Mouse (Mus musculus): ENCODE measurements around the gene Cdpf1. TPM values are rescaled to one million over a fixed set of nuclear protein-coding genes. Genes with fewer than 3 reads are reported as not detected.

Cdpf1 gene
- polyA plus RNA-seq, 1 experiment from 2014 or later = 20.7 TPM

DNA sequence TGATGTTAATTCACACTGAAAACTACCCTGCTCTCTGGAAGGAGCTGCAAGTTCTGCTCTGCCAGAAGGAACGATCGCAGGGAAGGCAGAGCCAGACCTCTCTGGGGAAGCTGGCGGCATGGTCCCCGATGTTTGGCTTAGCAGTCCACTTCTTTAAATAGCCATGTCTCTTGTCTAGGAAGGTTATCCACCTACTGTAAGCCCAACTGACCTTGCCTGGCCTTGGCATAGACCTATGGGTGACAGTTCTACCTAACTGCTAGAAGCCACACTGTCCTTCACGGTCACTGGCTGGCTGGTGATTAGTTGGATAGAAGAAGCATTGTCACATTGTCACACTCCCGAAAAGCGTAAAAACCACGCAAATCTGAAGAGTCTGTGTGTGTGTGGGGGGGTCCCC, 12.8 kb downstream of the Cdpf1 start:
- no peak overlapping the region for H3K27ac ChIP-seq (ENCODE audit: low read depth, low read length)
- H3K9me3 ChIP-seq (ENCODE audit: control insufficient read depth, low read length) = no peaks in the 10 kb centered on the region
- DNase-seq (ENCODE audit: low spot score) = no peak
- no peaks in the 10 kb centered on the region for H3K36me3 ChIP-seq (ENCODE audit: control insufficient read depth, insufficient read depth, low read length)
- H3K4me3 ChIP-seq (ENCODE audit: low read depth, low read length) = no peak overlapping the region
- H3K4me2 ChIP-seq (ENCODE audit: low read depth, low read length, severe bottlenecking) = no peak overlapping the region
- WGBS = 94% methylated on average over 8 of the region's 8 CpGs
- no peak overlapping the region for H3K9ac ChIP-seq (ENCODE audit: low read length)
- H3K27me3 ChIP-seq (ENCODE audit: control insufficient read depth, insufficient read depth, low read length) = no peaks in the 10 kb centered on the region
- H3K4me1 ChIP-seq (replicated peaks; ENCODE audit: control insufficient read depth, insufficient read depth, low read length) = no peaks in the 10 kb centered on the region
- ATAC-seq (replicated peaks; ENCODE audit: low FRiP score) = no peak

DNA sequence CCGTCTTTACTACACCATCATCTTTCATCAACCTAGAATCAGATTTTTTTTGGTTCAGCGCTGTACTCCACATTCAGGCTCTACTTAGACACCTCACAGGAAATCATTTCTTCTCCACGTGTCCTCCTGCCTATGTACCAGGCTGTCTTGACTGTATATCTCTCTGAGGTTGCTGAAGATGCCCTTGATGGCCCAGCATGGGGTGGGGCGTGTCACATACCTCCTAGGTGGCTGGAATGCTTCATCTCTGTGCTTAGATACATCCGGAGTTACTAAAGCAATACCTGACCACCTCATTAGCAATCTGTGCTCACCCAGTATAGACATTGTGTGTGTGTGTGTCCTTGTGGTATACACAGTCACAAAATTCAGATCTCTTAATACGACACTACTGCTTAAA, 16.0 kb downstream of the Cdpf1 start:
- no peak for ATAC-seq (replicated peaks; ENCODE audit: low FRiP score)
- 83% methylated on average over 6 of the region's 6 CpGs for WGBS
- no peaks in the 10 kb centered on the region for H3K9me3 ChIP-seq (ENCODE audit: control insufficient read depth, low read length)

DNA sequence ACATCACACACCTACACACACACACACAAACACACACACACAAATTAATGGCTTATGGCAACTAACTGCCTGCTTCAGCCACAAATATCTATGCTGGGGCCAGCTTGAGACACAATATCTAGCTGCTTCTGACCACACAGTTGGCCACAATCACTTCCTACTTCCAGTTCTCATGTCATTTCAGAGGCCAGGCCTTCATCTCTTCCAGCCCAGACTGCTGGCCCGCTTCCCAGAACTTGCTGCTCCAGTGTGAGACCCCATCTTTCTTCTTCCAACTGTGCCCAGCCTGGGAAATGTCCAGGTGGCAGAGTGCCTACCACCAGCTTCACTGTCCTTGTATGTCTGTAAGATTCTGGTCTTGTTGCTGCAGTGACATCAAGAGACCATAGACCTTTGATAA, 18.7 kb downstream of the Cdpf1 start:
- DNase-seq (ENCODE audit: low spot score) (no peak), ATAC-seq (replicated peaks; ENCODE audit: low FRiP score) (no peak)
- Histone ChIP-seq H3K36me3 (ENCODE audit: control insufficient read depth, insufficient read depth, low read length) (no peaks in the 10 kb centered on the region), H3K27ac (ENCODE audit: low read depth, low read length) (no peak overlapping the region), H3K4me3 (ENCODE audit: low read depth, low read length) (no peak overlapping the region), H3K27me3 (ENCODE audit: control insufficient read depth, insufficient read depth, low read length) (no peaks in the 10 kb centered on the region), H3K4me1 (replicated peaks; ENCODE audit: control insufficient read depth, insufficient read depth, low read length) (no peaks in the 10 kb centered on the region), H3K4me2 (ENCODE audit: low read depth, low read length, severe bottlenecking) (no peak overlapping the region), H3K9ac (ENCODE audit: low read length) (no peak overlapping the region), H3K9me3 (ENCODE audit: control insufficient read depth, low read length) (no peaks in the 10 kb centered on the region)
- 84% methylated on average over 1 of the region's 1 CpGs for WGBS

More for the DNA sequence above, 16.0 kb downstream of the Cdpf1 start:
- Histone ChIP-seq H3K27me3 (ENCODE audit: control insufficient read depth, insufficient read depth, low read length) (no peaks in the 10 kb centered on the region), H3K9ac (ENCODE audit: low read length) (no peak overlapping the region), H3K4me1 (replicated peaks; ENCODE audit: control insufficient read depth, insufficient read depth, low read length) (no peaks in the 10 kb centered on the region), H3K4me2 (ENCODE audit: low read depth, low read length, severe bottlenecking) (no peak overlapping the region), H3K36me3 (ENCODE audit: control insufficient read depth, insufficient read depth, low read length) (no peaks in the 10 kb centered on the region), H3K27ac (ENCODE audit: low read depth, low read length) (no peak overlapping the region), H3K4me3 (ENCODE audit: low read depth, low read length) (no peak overlapping the region)
- DNase-seq (ENCODE audit: low spot score) = no peak

DNA sequence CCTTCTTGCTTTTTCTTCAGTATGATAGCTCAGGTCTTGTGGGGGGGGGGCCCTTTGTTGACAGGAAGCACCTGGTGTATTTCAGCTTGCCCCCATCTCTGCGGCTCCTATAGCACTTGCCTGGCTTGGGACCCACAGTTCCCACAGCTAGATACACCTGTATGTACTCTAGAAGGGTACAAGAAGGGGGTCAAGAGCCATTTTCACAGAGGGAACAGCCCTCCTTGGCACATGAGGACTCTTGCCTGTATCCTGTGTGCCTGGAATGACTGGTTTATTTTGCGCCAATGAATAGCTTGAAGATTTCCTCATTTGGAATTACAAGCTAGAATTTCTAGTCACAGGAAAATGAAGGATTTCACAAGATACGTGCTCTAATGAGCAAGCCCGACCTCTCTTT, 20.0 kb downstream of the Cdpf1 start:
- no peak overlapping the region for H3K27ac ChIP-seq (ENCODE audit: low read depth, low read length)
- H3K9ac ChIP-seq (ENCODE audit: low read length) = no peak overlapping the region
- no peak overlapping the region for H3K4me2 ChIP-seq (ENCODE audit: low read depth, low read length, severe bottlenecking)
- H3K9me3 ChIP-seq (ENCODE audit: control insufficient read depth, low read length) = no peaks in the 10 kb centered on the region
- no peaks in the 10 kb centered on the region for H3K36me3 ChIP-seq (ENCODE audit: control insufficient read depth, insufficient read depth, low read length)
- no peak for ATAC-seq (replicated peaks; ENCODE audit: low FRiP score)
- H3K4me1 ChIP-seq (replicated peaks; ENCODE audit: control insufficient read depth, insufficient read depth, low read length) = no peaks in the 10 kb centered on the region
- H3K4me3 ChIP-seq (ENCODE audit: low read depth, low read length) = no peak overlapping the region
- no peak for DNase-seq (ENCODE audit: low spot score)
- WGBS = 83% methylated on average over 4 of the region's 4 CpGs
- H3K27me3 ChIP-seq (ENCODE audit: control insufficient read depth, insufficient read depth, low read length) = no peaks in the 10 kb centered on the region

DNA sequence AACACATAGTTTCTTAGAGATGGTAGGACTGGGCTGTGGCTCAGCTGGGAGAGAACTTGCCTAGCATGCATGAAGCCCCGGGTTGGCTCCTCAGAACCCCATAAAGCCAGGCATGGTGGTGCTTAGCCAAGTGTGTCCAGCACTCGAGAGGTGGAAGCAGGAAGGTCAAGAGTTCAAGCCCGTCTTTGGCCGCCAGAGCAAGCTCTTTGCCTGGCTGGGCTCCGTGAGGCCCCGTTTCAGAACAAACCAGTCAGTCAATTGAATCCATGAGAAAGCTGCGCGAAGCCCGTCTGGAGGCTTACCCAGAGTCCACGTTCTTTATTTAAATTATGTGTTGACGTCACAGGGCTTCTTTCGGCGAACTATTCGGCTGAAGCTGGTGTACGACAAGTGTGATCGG, 22.9 kb downstream of the Cdpf1 start:
- H3K27me3 ChIP-seq (ENCODE audit: control insufficient read depth, insufficient read depth, low read length) = no peaks in the 10 kb centered on the region
- ATAC-seq (replicated peaks; ENCODE audit: low FRiP score) = no peak
- H3K36me3 ChIP-seq (ENCODE audit: control insufficient read depth, insufficient read depth, low read length) = no peaks in the 10 kb centered on the region
- 79% methylated on average over 16 of the region's 16 CpGs for WGBS
- no peak overlapping the region for H3K4me3 ChIP-seq (ENCODE audit: low read depth, low read length)
- H3K9me3 ChIP-seq (ENCODE audit: control insufficient read depth, low read length) = no peaks in the 10 kb centered on the region
- H3K27ac ChIP-seq (ENCODE audit: low read depth, low read length) = no peak overlapping the region
- no peak for DNase-seq (ENCODE audit: low spot score)
- H3K4me1 ChIP-seq (replicated peaks; ENCODE audit: control insufficient read depth, insufficient read depth, low read length) = no peaks in the 10 kb centered on the region
- no peak overlapping the region for H3K4me2 ChIP-seq (ENCODE audit: low read depth, low read length, severe bottlenecking)
- no peak overlapping the region for H3K9ac ChIP-seq (ENCODE audit: low read length)

DNA sequence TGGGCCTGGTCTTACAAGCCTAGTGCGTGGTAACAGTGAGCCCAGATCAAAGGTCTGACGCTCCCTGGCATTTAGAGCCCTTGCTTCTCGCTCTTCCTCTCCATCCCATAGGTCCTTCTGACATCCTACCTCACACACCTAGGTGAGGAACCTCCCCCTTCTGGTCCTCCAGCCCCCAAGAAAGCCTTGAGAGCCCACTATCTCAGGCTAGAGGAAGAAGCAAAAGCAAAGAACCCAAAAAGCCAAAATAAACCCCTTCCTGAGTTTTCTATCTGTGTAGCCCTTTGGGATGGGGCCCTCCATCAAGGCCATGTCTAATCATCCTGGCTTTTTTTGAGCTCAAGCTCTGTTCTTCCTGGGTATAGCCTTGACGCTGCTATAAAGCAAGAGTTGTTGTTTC, 23.4 kb downstream of the Cdpf1 start:
- Histone ChIP-seq H3K9me3 (ENCODE audit: control insufficient read depth, low read length) (no peaks in the 10 kb centered on the region), H3K27ac (ENCODE audit: low read depth, low read length) (no peak overlapping the region), H3K4me2 (ENCODE audit: low read depth, low read length, severe bottlenecking) (no peak overlapping the region), H3K9ac (ENCODE audit: low read length) (no peak overlapping the region), H3K36me3 (ENCODE audit: control insufficient read depth, insufficient read depth, low read length) (no peaks in the 10 kb centered on the region), H3K4me1 (replicated peaks; ENCODE audit: control insufficient read depth, insufficient read depth, low read length) (no peaks in the 10 kb centered on the region), H3K4me3 (ENCODE audit: low read depth, low read length) (no peak overlapping the region), H3K27me3 (ENCODE audit: control insufficient read depth, insufficient read depth, low read length) (no peaks in the 10 kb centered on the region)
- ATAC-seq (replicated peaks; ENCODE audit: low FRiP score) = no peak
- WGBS = 88% methylated on average over 4 of the region's 4 CpGs
- no peak for DNase-seq (ENCODE audit: low spot score)

DNA sequence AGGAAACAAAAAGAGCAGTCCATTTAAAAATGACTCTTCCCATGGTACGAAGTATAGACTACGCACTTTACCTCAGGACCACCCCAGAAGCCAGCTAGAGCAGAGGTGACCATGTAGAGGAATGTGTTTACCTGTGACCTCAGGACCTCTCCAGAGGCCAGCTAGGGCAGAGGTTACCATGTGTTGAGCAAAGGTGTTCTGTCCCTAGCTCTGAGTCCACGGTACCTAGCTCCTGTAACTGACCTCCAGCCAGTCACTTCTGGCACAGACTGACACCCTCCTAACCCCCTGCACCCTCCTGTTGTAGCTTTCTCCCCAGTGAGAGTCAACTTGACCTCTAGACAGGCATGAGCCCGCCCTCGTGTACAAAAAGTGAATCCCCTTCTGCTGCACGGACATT, 24.0 kb downstream of the Cdpf1 start:
- DNase-seq (ENCODE audit: low spot score) (no peak), ATAC-seq (replicated peaks; ENCODE audit: low FRiP score) (no peak)
- Histone ChIP-seq H3K36me3 (ENCODE audit: control insufficient read depth, insufficient read depth, low read length) (no peaks in the 10 kb centered on the region), H3K4me3 (ENCODE audit: low read depth, low read length) (no peak overlapping the region), H3K9me3 (ENCODE audit: control insufficient read depth, low read length) (no peaks in the 10 kb centered on the region), H3K27me3 (ENCODE audit: control insufficient read depth, insufficient read depth, low read length) (no peaks in the 10 kb centered on the region), H3K9ac (ENCODE audit: low read length) (no peak overlapping the region), H3K4me2 (ENCODE audit: low read depth, low read length, severe bottlenecking) (no peak overlapping the region), H3K27ac (ENCODE audit: low read depth, low read length) (no peak overlapping the region), H3K4me1 (replicated peaks; ENCODE audit: control insufficient read depth, insufficient read depth, low read length) (no peaks in the 10 kb centered on the region)
- WGBS = 93% methylated on average over 6 of the region's 6 CpGs

DNA sequence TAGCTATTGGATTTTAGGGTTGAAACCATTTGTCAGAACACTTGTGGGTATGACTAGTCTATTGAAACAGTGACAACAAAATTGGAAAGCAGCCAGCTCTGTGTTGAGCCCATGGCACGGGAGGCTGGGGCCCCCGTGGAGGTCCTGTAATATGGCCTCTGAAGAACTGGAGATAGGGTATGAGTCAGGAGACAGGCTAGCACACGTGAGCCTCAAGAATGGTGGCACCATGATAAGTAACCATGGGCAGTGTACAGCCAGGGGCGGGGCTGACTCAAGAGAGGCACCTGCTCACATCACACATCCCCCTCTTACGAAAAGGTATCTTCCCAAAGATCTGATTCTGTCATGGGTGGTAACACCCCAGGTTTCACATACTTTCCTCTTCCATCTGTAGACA, 24.8 kb downstream of the Cdpf1 start:
- 84% methylated on average over 5 of the region's 5 CpGs for WGBS
- H3K9ac ChIP-seq (ENCODE audit: low read length) = no peak overlapping the region
- DNase-seq (ENCODE audit: low spot score) (no peak), ATAC-seq (replicated peaks; ENCODE audit: low FRiP score) (no peak)
- H3K27me3 ChIP-seq (ENCODE audit: control insufficient read depth, insufficient read depth, low read length) = no peaks in the 10 kb centered on the region
- no peaks in the 10 kb centered on the region for H3K36me3 ChIP-seq (ENCODE audit: control insufficient read depth, insufficient read depth, low read length)
- H3K4me2 ChIP-seq (ENCODE audit: low read depth, low read length, severe bottlenecking) = no peak overlapping the region
- no peaks in the 10 kb centered on the region for H3K4me1 ChIP-seq (replicated peaks; ENCODE audit: control insufficient read depth, insufficient read depth, low read length)
- H3K27ac ChIP-seq (ENCODE audit: low read depth, low read length) = no peak overlapping the region
- H3K9me3 ChIP-seq (ENCODE audit: control insufficient read depth, low read length) = no peaks in the 10 kb centered on the region
- no peak overlapping the region for H3K4me3 ChIP-seq (ENCODE audit: low read depth, low read length)

DNA sequence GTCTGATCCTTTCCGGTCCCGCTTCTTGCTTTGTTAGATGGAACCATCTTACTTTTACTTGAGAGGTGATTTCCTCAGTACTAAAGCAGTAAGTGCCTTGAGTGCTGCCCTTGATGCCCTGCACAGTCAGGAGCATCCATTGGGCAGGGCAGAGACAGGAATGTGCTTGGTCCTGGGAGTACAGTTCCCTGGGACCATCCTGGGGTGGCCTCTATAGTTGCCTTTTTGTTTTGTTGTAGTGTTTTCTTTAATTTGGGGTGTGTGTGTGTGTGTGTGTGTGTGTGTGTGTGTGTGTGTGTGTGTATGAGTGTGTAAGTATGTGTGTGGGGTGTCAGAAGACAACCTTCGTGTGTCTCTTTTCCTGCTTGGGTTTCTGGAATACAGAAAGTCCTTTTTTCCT, 27.2 kb downstream of the Cdpf1 start:
- 92% methylated on average over 3 of the region's 3 CpGs for WGBS
- no peak overlapping the region for H3K4me3 ChIP-seq (ENCODE audit: low read depth, low read length)
- no peaks in the 10 kb centered on the region for H3K27me3 ChIP-seq (ENCODE audit: control insufficient read depth, insufficient read depth, low read length)
- no peaks in the 10 kb centered on the region for H3K36me3 ChIP-seq (ENCODE audit: control insufficient read depth, insufficient read depth, low read length)
- no peak overlapping the region for H3K27ac ChIP-seq (ENCODE audit: low read depth, low read length)
- no peak overlapping the region for H3K4me2 ChIP-seq (ENCODE audit: low read depth, low read length, severe bottlenecking)
- no peaks in the 10 kb centered on the region for H3K9me3 ChIP-seq (ENCODE audit: control insufficient read depth, low read length)
- ATAC-seq (replicated peaks; ENCODE audit: low FRiP score) = no peak
- H3K9ac ChIP-seq (ENCODE audit: low read length) = no peak overlapping the region
- DNase-seq (ENCODE audit: low spot score) = no peak
- H3K4me1 ChIP-seq (replicated peaks; ENCODE audit: control insufficient read depth, insufficient read depth, low read length) = no peaks in the 10 kb centered on the region

All from forebrain, embryonic 11.5 days (tissue).